Mouse (Mus musculus) right cerebral cortex, postnatal 36 days (tissue): Measurements from ENCODE around the gene Fam166b.

ENCODE experiments used
- DNase-seq, 2 experiments: peaks; one replicate each; pipeline ENCODE4 v3.0.0; 2022; ENCODE audit warnings: low spot score in 2 of 2, mixed read lengths in 1 of 2

The Fam166b gene

GRCm38 (mm10) chr4:43428946-43429345 lies at the start of gene Fam166b:
Gene Fam166b, minus strand, starts transcription at chr4:43429134.
- DNase-seq: no peak

- no peak for DNase-seq
Observed at GRCm38 (mm10) chr4:43478534-43478858, 49.6 kb upstream of the Fam166b start.

- DNase-seq: peak; percentile 83 to 84
Observed at GRCm38 (mm10) chr4:43477857-43478533, 49.1 kb upstream of the Fam166b start.

- DNase-seq: no peak
Observed at GRCm38 (mm10) chr4:43476604-43477003, 47.7 kb upstream of the Fam166b start.

GRCm38 (mm10) chr4:43473636-43474035 lies 44.7 kb upstream of the Fam166b start:
- DNase-seq: no peak

GRCm38 (mm10) chr4:43470301-43470700 lies 41.4 kb upstream of the Fam166b start:
- DNase-seq: no peak

- DNase-seq: no peak
Observed at GRCm38 (mm10) chr4:43466872-43467271, 37.9 kb upstream of the Fam166b start.

- DNase-seq: no peak
Observed at GRCm38 (mm10) chr4:43465935-43466334, 37.0 kb upstream of the Fam166b start.

- DNase-seq: no peak
Observed at GRCm38 (mm10) chr4:43463102-43463501, 34.2 kb upstream of the Fam166b start.

GRCm38 (mm10) chr4:43457124-43457523 lies 28.2 kb upstream of the Fam166b start:
- no peak for DNase-seq

GRCm38 (mm10) chr4:43456470-43456869 lies 27.5 kb upstream of the Fam166b start:
- DNase-seq: no peak

GRCm38 (mm10) chr4:43454041-43454836 lies 25.3 kb upstream of the Fam166b start, which contains the start of gene Cd72:
Gene Cd72, minus strand, starts transcription at chr4:43454628.
- no peak for DNase-seq

GRCm38 (mm10) chr4:43453413-43453812 lies 24.5 kb upstream of the Fam166b start:
- no peak for DNase-seq

- no peak for DNase-seq
Observed at GRCm38 (mm10) chr4:43452315-43452714, 23.4 kb upstream of the Fam166b start.

GRCm38 (mm10) chr4:43448554-43448953 lies 19.6 kb upstream of the Fam166b start:
- DNase-seq: no peak

GRCm38 (mm10) chr4:43447251-43447650 lies 18.3 kb upstream of the Fam166b start:
- DNase-seq: no peak

GRCm38 (mm10) chr4:43443511-43443910 lies 14.6 kb upstream of the Fam166b start:
- no peak for DNase-seq

- DNase-seq: peak; percentile 60 to 66
Observed at GRCm38 (mm10) chr4:43442456-43443361, 13.8 kb upstream of the Fam166b start.

GRCm38 (mm10) chr4:43442044-43442443 lies 13.1 kb upstream of the Fam166b start:
- DNase-seq: peak; percentile 98

GRCm38 (mm10) chr4:43441639-43442038 lies 12.7 kb upstream of the Fam166b start, which contains the start of gene Tesk1:
Gene Tesk1, plus strand, starts transcription at chr4:43441939.
- DNase-seq: no peak

- DNase-seq: no peak
Observed at GRCm38 (mm10) chr4:43432832-43433231, 3.9 kb upstream of the Fam166b start.

GRCm38 (mm10) chr4:43431690-43432089 lies 2.8 kb upstream of the Fam166b start:
- DNase-seq: peak; percentile 56 to 69
